Mouse (Mus musculus) liver, embryonic 14.5 days (tissue): ENCODE results near the gene Nbeal2.

Experiments
- CTCF ChIP-seq: IDR thresholded peaks from 2 replicates; pipeline ENCODE4 v1.5.1; 2016; ENCODE audit warnings: antibody characterized with exemption, low read depth, control low read depth
- EP300 ChIP-seq: IDR thresholded peaks from 2 replicates; pipeline ENCODE4 v1.6.1; 2016; ENCODE audit warnings: antibody characterized with exemption, low read depth

DNA sequence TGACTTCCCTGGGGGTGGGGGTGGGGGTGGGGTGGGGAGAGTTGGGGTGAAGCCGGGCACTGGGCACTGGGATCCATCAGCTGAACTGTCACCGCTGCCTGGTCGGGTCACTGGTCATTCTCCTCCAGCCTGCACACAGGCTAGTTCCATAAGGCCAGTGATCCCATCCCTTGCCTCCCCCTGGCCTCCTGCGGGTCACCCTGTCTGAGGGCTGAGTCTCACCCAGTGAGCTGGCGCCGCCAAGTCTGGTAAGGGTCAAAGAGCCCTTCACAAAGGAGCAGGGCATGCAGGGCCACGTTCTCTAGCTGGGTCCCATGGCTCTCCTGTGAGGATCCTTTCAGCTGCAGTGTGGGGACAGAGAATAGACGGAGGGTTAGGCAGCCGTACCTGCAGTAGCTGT lies 10.2 kb downstream of the Nbeal2 start:
- TF ChIP-seq CTCF (no peak), EP300 (no peak)
